Mouse (Mus musculus): Measurements from ENCODE around the gene Fndc1.

Gene Fndc1

GRCm38 (mm10) chr17:7826819-7827515 is at the start of gene Fndc1:
Fndc1 (minus strand) TSS chr17:7827302.
- no peak for DNase-seq (ENCODE audit: extremely low read depth, low read depth)

GRCm38 (mm10) chr17:7876541-7876940 is 49.4 kb upstream of the Fndc1 start:
- no peak for DNase-seq (ENCODE audit: extremely low read depth, low read depth)

GRCm38 (mm10) chr17:7875941-7876461 is 48.9 kb upstream of the Fndc1 start:
- DNase-seq (ENCODE audit: extremely low read depth, low read depth): no peak

- DNase-seq (ENCODE audit: extremely low read depth, low read depth): no peak
Measured at GRCm38 (mm10) chr17:7874776-7875531, 47.9 kb upstream of the Fndc1 start.

GRCm38 (mm10) chr17:7873382-7873781 is 46.3 kb upstream of the Fndc1 start:
- no peak for DNase-seq (ENCODE audit: extremely low read depth, low read depth)

- DNase-seq (ENCODE audit: extremely low read depth, low read depth): no peak
Measured at GRCm38 (mm10) chr17:7871800-7872199, 44.7 kb upstream of the Fndc1 start.

GRCm38 (mm10) chr17:7870862-7871605 is 43.9 kb upstream of the Fndc1 start:
- no peak for DNase-seq (ENCODE audit: extremely low read depth, low read depth)

GRCm38 (mm10) chr17:7869114-7869513 is 42.0 kb upstream of the Fndc1 start:
- DNase-seq (ENCODE audit: extremely low read depth, low read depth): no peak

- DNase-seq (ENCODE audit: extremely low read depth, low read depth): peak; percentile 43
Measured at GRCm38 (mm10) chr17:7868631-7869030, 41.5 kb upstream of the Fndc1 start.

GRCm38 (mm10) chr17:7864740-7865139 is 37.6 kb upstream of the Fndc1 start:
- no peak for DNase-seq (ENCODE audit: extremely low read depth, low read depth)

GRCm38 (mm10) chr17:7863745-7864144 is 36.6 kb upstream of the Fndc1 start:
- DNase-seq (ENCODE audit: extremely low read depth, low read depth): no peak

- DNase-seq (ENCODE audit: extremely low read depth, low read depth): no peak
Measured at GRCm38 (mm10) chr17:7860845-7861360, 33.8 kb upstream of the Fndc1 start.

- no peak for DNase-seq (ENCODE audit: extremely low read depth, low read depth)
Measured at GRCm38 (mm10) chr17:7857658-7858057, 30.6 kb upstream of the Fndc1 start.

- no peak for DNase-seq (ENCODE audit: extremely low read depth, low read depth)
Measured at GRCm38 (mm10) chr17:7855851-7856250, 28.7 kb upstream of the Fndc1 start.

- no peak for DNase-seq (ENCODE audit: extremely low read depth, low read depth)
Measured at GRCm38 (mm10) chr17:7851979-7852378, 24.9 kb upstream of the Fndc1 start.

- DNase-seq (ENCODE audit: extremely low read depth, low read depth): no peak
Measured at GRCm38 (mm10) chr17:7851527-7851926, 24.4 kb upstream of the Fndc1 start.

- DNase-seq (ENCODE audit: extremely low read depth, low read depth): no peak
Measured at GRCm38 (mm10) chr17:7850246-7850645, 23.1 kb upstream of the Fndc1 start.

GRCm38 (mm10) chr17:7840505-7841290 is 13.6 kb upstream of the Fndc1 start:
- DNase-seq (ENCODE audit: extremely low read depth, low read depth): no peak

- no peak for DNase-seq (ENCODE audit: extremely low read depth, low read depth)
Measured at GRCm38 (mm10) chr17:7827586-7827985, 484 bp upstream of the Fndc1 start.

- DNase-seq (ENCODE audit: extremely low read depth, low read depth): no peak
Measured at GRCm38 (mm10) chr17:7825416-7825815, 1.7 kb downstream of the Fndc1 start.

Data from MEL-GATA-1-ER (cell line).